Mouse (Mus musculus) olfactory bulb, adult 2 months (tissue): Measurements from ENCODE around the gene Rsph1.

Source experiments
- CTCF ChIP-seq: fragments of 200-500 bp; IDR thresholded peaks from 2 replicates; pipeline ENCODE4 v1.5.1; 2012; ENCODE audit warnings: low read depth, mild to moderate bottlenecking, low read length, moderate library complexity; ENCODE audit not compliant: insufficient read depth
- POLR2A ChIP-seq: fragments of 200-500 bp; IDR thresholded peaks from 2 replicates; pipeline ENCODE4 v1.6.1; 2012; ENCODE audit warnings: mild to moderate bottlenecking, low read depth, low read length, moderate library complexity; ENCODE audit not compliant: insufficient read depth

DNA sequence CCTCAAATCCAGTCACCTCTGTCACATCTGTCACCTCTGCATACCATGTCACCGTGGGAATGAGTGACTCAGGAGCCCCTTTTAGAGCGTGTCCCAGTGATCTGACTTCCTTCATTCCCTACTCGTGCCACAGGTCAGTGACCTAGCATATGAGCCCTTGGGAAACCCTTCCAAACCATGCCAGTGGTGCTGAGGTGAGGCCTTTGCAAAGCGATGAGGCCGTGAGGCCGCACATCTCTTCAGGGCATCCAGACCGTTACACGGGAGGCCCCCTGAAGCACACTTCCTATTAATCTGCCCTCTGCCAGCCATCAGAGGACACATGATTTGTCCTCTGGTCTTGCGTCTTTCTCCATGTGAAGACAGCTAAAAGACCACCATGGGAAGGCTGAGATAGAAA, 2.4 kb upstream of the Rsph1 start:
- TF ChIP-seq CTCF (no peak), POLR2A (no peak)
